In the genomic region with DNA sequence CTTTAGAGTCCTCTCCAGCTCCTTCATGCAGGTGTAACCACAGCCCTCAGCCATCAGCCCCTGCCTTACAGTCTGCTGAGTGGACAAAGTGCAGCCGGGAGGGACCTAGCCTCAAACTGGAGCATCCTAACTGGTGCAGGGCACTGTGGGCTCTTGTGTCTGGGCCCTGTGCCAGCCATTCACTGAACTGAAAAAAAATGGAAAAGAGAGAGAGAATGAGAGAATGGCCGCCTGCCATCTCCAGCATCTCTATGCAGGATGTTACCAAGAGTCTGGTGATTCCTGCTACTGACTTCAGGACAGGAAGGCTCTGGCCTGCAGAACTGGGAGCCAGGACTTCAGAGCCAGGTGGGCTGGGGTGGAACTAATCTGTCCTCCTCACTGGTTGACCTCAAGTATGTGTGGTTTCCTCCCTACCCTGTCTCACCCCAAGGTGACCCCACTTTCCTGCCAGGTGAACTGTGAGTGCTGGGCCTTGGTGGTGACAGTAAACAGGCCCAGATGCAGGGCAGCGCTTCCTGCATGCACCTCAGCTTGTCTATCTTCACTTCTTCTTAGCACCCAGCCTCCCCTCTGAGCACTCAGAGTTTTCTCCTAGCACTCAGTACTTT, we compare ENCODE assay signal across 8 mouse cellular contexts. TPM values are rescaled to one million over a fixed set of nuclear protein-coding genes. Genes with fewer than 3 reads are reported as not detected.
DNase-seq lines count a peak whose midpoint lies in the region; ATAC-seq and TF ChIP-seq lines count a peak whose summit lies in the region.

No protein-coding gene starts in this region.

- no peak for TF ChIP-seq EP300 in heart, adult 2 months (IDR thresholded peaks at IDR 0.05; ENCODE audit: insufficient read depth, low read depth, low read length)

- no peak overlapping the region for H3K4me2 ChIP-seq in heart, embryonic 16.5 days (ENCODE audit: low read depth, low read length)
- no peak overlapping the region for H3K4me2 ChIP-seq in midbrain, embryonic 13.5 days (replicated peaks)

- 63% methylated on average over 3 of the region's 3 CpGs for WGBS in heart, adult 2 months
- WGBS in heart, embryonic 16.5 days, result 22% methylated on average over 3 of the region's 3 CpGs
- 66% methylated on average over 3 of the region's 3 CpGs for WGBS in midbrain, embryonic 13.5 days

- H3K36me3 ChIP-seq in heart, adult 2 months (ENCODE audit: control insufficient read depth, insufficient read depth, low read length), result no peaks in the 10 kb centered on the region
- H3K36me3 ChIP-seq in heart, embryonic 16.5 days (ENCODE audit: control insufficient read depth, insufficient read depth), result no peaks in the 10 kb centered on the region
- H3K36me3 ChIP-seq in midbrain, embryonic 13.5 days, result peaks cover 6% of the 10 kb centered on the region

- intact Hi-C loops in heart, adult 2 months (cut with DNase I), result no loop called here

- no peaks in the 10 kb centered on the region for H3K27me3 ChIP-seq in heart, adult 2 months (ENCODE audit: control insufficient read depth, insufficient read depth, low read length)
- H3K27me3 ChIP-seq in heart, embryonic 16.5 days (ENCODE audit: control insufficient read depth, insufficient read depth, low read length), result no peaks in the 10 kb centered on the region
- H3K27me3 ChIP-seq in midbrain, embryonic 13.5 days, result no peaks in the 10 kb centered on the region

- peaks cover 25% of the 10 kb centered on the region for H3K4me1 ChIP-seq in heart, adult 2 months (ENCODE audit: control insufficient read depth, insufficient read depth, low read length)
- H3K4me1 ChIP-seq in heart, embryonic 16.5 days (ENCODE audit: control insufficient read depth, insufficient read depth, low read length), result peaks cover 25% of the 10 kb centered on the region
- peaks cover 34% of the 10 kb centered on the region for H3K4me1 ChIP-seq in midbrain, embryonic 13.5 days (replicated peaks)

- no peak for TF ChIP-seq POLR2A in heart, adult 2 months (IDR thresholded peaks at IDR 0.05; ENCODE audit: insufficient read depth, low read depth, low read length)

- TF ChIP-seq CTCF in heart, adult 2 months (IDR thresholded peaks at IDR 0.05), result no peak

- DNase-seq in heart, adult 2 months, result peak in 1 of 2 experiments; percentile 19
- DNase-seq in heart, adult 8-10 months (ENCODE audit: low spot score), result no peak
- DNase-seq in retina, postnatal 1 day, result peak; percentile 93
- DNase-seq in retina, embryonic 14.5 days (ENCODE audit: low spot score), result no peak
- no peak for DNase-seq in adrenal gland, postnatal 36 days
- no peak for DNase-seq in spleen, postnatal 10 days (ENCODE audit: low spot score in 2 of 2)

- H3K79me2 ChIP-seq in heart, adult 2 months (replicated peaks; ENCODE audit: control insufficient read depth, insufficient read depth, low read length), result no peaks in the 10 kb centered on the region

- H3K4me3 ChIP-seq in heart, adult 2 months, result no peak overlapping the region
- no peak overlapping the region for H3K4me3 ChIP-seq in heart, embryonic 16.5 days (ENCODE audit: low read length)
- H3K4me3 ChIP-seq in midbrain, embryonic 13.5 days (replicated peaks), result no peak overlapping the region

- peak overlapping the region; percentile 13; the same call in 1 of the 2 replicates for H3K27ac ChIP-seq in heart, adult 2 months
- H3K27ac ChIP-seq in heart, embryonic 16.5 days (ENCODE audit: low read length), result no peak overlapping the region
- H3K27ac ChIP-seq in midbrain, embryonic 13.5 days, result peak overlapping the region; percentile 46

- no peak overlapping the region for H3K9ac ChIP-seq in heart, adult 2 months (ENCODE audit: low read depth, low read length)
- no peak overlapping the region for H3K9ac ChIP-seq in heart, embryonic 16.5 days (ENCODE audit: low read length)
- H3K9ac ChIP-seq in midbrain, embryonic 13.5 days (replicated peaks), result no peak overlapping the region

- ATAC-seq in heart, embryonic 16.5 days (replicated peaks; ENCODE audit: extremely low read depth, insufficient read depth, low FRiP score), result peak; percentile 29; the same call in 1 of the 2 replicates
- peak; percentile 81 for ATAC-seq in midbrain, embryonic 13.5 days

- no peaks in the 10 kb centered on the region for H3K9me3 ChIP-seq in heart, embryonic 16.5 days (replicated peaks; ENCODE audit: control insufficient read depth, low read length)
- H3K9me3 ChIP-seq in midbrain, embryonic 13.5 days, result no peaks in the 10 kb centered on the region

RNA-seq across cellular contexts. Expression of a gene that starts 16.1 kb away (rescaled TPM):
- total RNA-seq in heart, adult 2 months (2021), result 1 to 10 TPM; 3.2 to 8.5 TPM
- 4.0 and 5.3 TPM in 2 replicates for polyA plus RNA-seq in heart, adult 2 months (2012; rRNA removed)
- 1 to 10 TPM; 2.3 to 4.9 (median 3.3) TPM for total RNA-seq in heart, adult 8-10 months (2022)
- polyA plus RNA-seq in heart, embryonic 16.5 days (2015; fragmentation: Nextera tagmentation; extraction: Ambion mirVana), result 10.0 and 10.9 TPM in 2 replicates
- 22.5 and 25.3 TPM in 2 replicates for polyA plus RNA-seq in midbrain, embryonic 13.5 days (2015; fragmentation: Nextera tagmentation; extraction: Ambion mirVana)
- 10 to 100 TPM in 1 of 2 experiments, 1 to 10 TPM in 1; 5.7 to 10.7 TPM for total RNA-seq in adrenal gland, postnatal 36 days (2021)
